Mouse (Mus musculus) kidney, adult 2 months (tissue): ENCODE measurements at regions not wholly inside any gene's neighbourhood (a gene's known extent, or its start where the extent isn't known, plus 50 kb on each side); places are given as distances from the start of the nearest gene placed in this dataset.

Source experiments
- CTCF ChIP-seq: fragments of 200-500 bp; conservative IDR thresholded peaks from 2 replicates; pipeline ENCODE4 v1.5.1; 2011; ENCODE audit warnings: low read depth, mild to moderate bottlenecking, control low read depth, low read length, moderate library complexity, mixed read lengths; ENCODE audit not compliant: insufficient read depth, insufficient read length
- POLR2A ChIP-seq: fragments of 200-500 bp; IDR thresholded peaks from one replicate; pipeline ENCODE4 v1.6.1; 2011; ENCODE audit warnings: low read depth, low read length, control low read depth

DNA sequence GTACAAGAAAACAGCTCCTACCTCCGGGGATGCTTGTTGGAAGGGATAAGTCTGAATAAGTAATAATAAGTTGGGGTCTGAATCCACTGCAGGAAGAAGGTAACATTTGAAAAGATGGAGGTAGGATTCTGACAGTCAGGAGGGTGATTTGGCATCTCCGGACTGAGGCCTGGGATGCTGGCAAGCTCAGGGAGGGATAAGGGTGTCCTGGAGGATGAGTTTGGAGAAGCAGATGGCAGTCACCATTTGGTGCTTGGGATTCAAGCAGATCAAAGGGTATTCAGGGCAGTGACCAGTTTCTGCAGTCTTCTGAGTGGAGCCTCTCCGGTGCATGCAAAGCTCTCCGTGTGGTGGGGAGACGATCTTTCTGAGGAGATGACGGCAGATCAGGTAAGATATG, 62.9 kb upstream of the Gm2310 start:
- no peak for TF ChIP-seq CTCF
- TF ChIP-seq POLR2A, result no peak
